Comparison of ENCODE assay signal across 30 mouse cellular contexts in genomic region chr12:104004689-104005088, GRCm38 (mm10). TPM values are rescaled to one million over a fixed set of nuclear protein-coding genes. Genes with fewer than 3 reads are reported as not detected.
DNase-seq lines count a peak whose midpoint lies in the region; ATAC-seq and TF ChIP-seq lines count a peak whose summit lies in the region.
"Had no signal": no experiment of that assay in that cellular context is flagged by ENCODE, and none has a peak within 500 bp of the region (broad histone marks: within the 10 kb centered on the region; RNA-seq: fewer than 3 reads in every experiment).

No protein-coding gene starts in this region.

- intact Hi-C loops in heart, adult 2 months (cut with DNase I) = no loop called here

- peaks cover 7% of the 10 kb centered on the region for H3K4me1 ChIP-seq in heart, adult 2 months (ENCODE audit: control insufficient read depth, insufficient read depth, low read length)
- no peaks in the 10 kb centered on the region for H3K4me1 ChIP-seq in heart, embryonic 10.5 days
- peaks cover 11% of the 10 kb centered on the region for H3K4me1 ChIP-seq in liver, postnatal 0 days (ENCODE audit: insufficient read depth)
- H3K4me1 ChIP-seq in liver, embryonic 11.5 days (replicated peaks; ENCODE audit: control insufficient read depth, insufficient read depth, low read length) = no peaks in the 10 kb centered on the region
- H3K4me1 ChIP-seq in neural tube, embryonic 15.5 days = no peaks in the 10 kb centered on the region
- H3K4me1 ChIP-seq: forebrain, embryonic 10.5 days; hindbrain, embryonic 15.5 days had no signal

- H3K9me3 ChIP-seq in heart, embryonic 10.5 days = no peaks in the 10 kb centered on the region; the same call in 1 of the 2 replicates
- 0 out of 2 replicates have a peak, but pooled peaks cover 4% of the 10 kb centered on the region for H3K9me3 ChIP-seq in liver, postnatal 0 days (ENCODE audit: low read length)
- peaks cover 3% of the 10 kb centered on the region; the same call in 1 of the 2 replicates for H3K9me3 ChIP-seq in liver, embryonic 11.5 days (ENCODE audit: control insufficient read depth, low read length)
- no peaks in the 10 kb centered on the region for H3K9me3 ChIP-seq in neural tube, embryonic 15.5 days (replicated peaks)
- H3K9me3 ChIP-seq: embryonic facial prominence, embryonic 15.5 days; hindbrain, embryonic 15.5 days had no signal

- TF ChIP-seq CTCF in heart, adult 2 months (IDR thresholded peaks at IDR 0.05) = 0 out of 2 replicates have a peak, but pooled peaks have one; percentile 14
- peak; percentile 32 for TF ChIP-seq CTCF in liver, postnatal 0 days (IDR thresholded peaks at IDR 0.05; ENCODE audit: low read depth)

- WGBS in heart, adult 2 months = 74% methylated on average over 5 of the region's 5 CpGs
- WGBS in heart, embryonic 10.5 days = 76% methylated on average over 5 of the region's 5 CpGs
- WGBS in liver, postnatal 0 days (ENCODE audit: insufficient replicate concordance) = 68% methylated on average over 5 of the region's 5 CpGs
- WGBS in liver, embryonic 11.5 days = 75% methylated on average over 5 of the region's 5 CpGs
- 83% methylated on average over 5 of the region's 5 CpGs for WGBS in neural tube, embryonic 15.5 days

- ATAC-seq in liver, postnatal 0 days = no peak
- ATAC-seq in liver, embryonic 11.5 days (replicated peaks; ENCODE audit: low FRiP score) = no peak
- no peak for ATAC-seq in neural tube, embryonic 15.5 days (ENCODE audit: low FRiP score)
- ATAC-seq: CD4-positive, CD25-positive, alpha-beta regulatory T cell, adult 4 months; forebrain, embryonic 14.5 days; Patski had no signal

- H3K9ac ChIP-seq in heart, adult 2 months (ENCODE audit: low read depth, low read length) = no peak overlapping the region
- H3K9ac ChIP-seq in liver, postnatal 0 days (replicated peaks) = no peak overlapping the region
- no peak overlapping the region for H3K9ac ChIP-seq in liver, embryonic 11.5 days (ENCODE audit: low read depth, low read length)
- H3K9ac ChIP-seq in neural tube, embryonic 15.5 days (replicated peaks) = no peak overlapping the region
- H3K9ac ChIP-seq: embryonic facial prominence, embryonic 15.5 days; heart, embryonic 12.5 days; hindbrain, embryonic 15.5 days had no signal

- H3K4me2 ChIP-seq in liver, postnatal 0 days (ENCODE audit: low read depth, low read length) = no peak overlapping the region
- H3K4me2 ChIP-seq in liver, embryonic 11.5 days = no peak overlapping the region
- no peak overlapping the region for H3K4me2 ChIP-seq in neural tube, embryonic 15.5 days
- H3K4me2 ChIP-seq: embryonic facial prominence, embryonic 15.5 days; heart, embryonic 12.5 days; hindbrain, embryonic 15.5 days had no signal

- no peak for DNase-seq in heart, adult 2 months
- no peak for DNase-seq in heart, embryonic 10.5 days (ENCODE audit: low spot score)
- no peak for DNase-seq in liver, postnatal 0 days
- no peak for DNase-seq in liver, embryonic 11.5 days (ENCODE audit: low spot score)
- DNase-seq in R1 (ENCODE audit: low read depth, low spot score) = peak; percentile 12
- DNase-seq in right cerebral cortex, postnatal 36 days (ENCODE audit: low spot score in 2 of 2) = no peak
- DNase-seq: adrenal gland, adult 8-10 months; adrenal gland, postnatal 36 days; B cell, adult 2 months; cerebellum, adult 11 months; cerebellum, adult 8-10 months; cerebellum, postnatal 14 days; embryo, embryonic 11 days; gastrocnemius, postnatal 10 days; heart, adult 18-20 months; heart, postnatal 36 days had no signal

- peaks cover 4% of the 10 kb centered on the region for H3K36me3 ChIP-seq in heart, adult 2 months (ENCODE audit: control insufficient read depth, insufficient read depth, low read length)
- H3K36me3 ChIP-seq in heart, embryonic 10.5 days = no peaks in the 10 kb centered on the region
- no peaks in the 10 kb centered on the region for H3K36me3 ChIP-seq in liver, postnatal 0 days (replicated peaks; ENCODE audit: insufficient read depth, low read length)
- H3K36me3 ChIP-seq in liver, embryonic 11.5 days (ENCODE audit: control insufficient read depth, insufficient read depth, low read length) = no peaks in the 10 kb centered on the region
- H3K36me3 ChIP-seq in neural tube, embryonic 15.5 days = no peaks in the 10 kb centered on the region
- H3K36me3 ChIP-seq: embryonic facial prominence, embryonic 15.5 days; forebrain, embryonic 10.5 days; heart, embryonic 12.5 days; hindbrain, embryonic 15.5 days had no signal

- TF ChIP-seq POLR2A in heart, adult 2 months (IDR thresholded peaks at IDR 0.05; ENCODE audit: insufficient read depth, low read depth, low read length) = no peak

- H3K27me3 ChIP-seq in heart, adult 2 months (ENCODE audit: control insufficient read depth, insufficient read depth, low read length) = no peaks in the 10 kb centered on the region
- no peaks in the 10 kb centered on the region; the same call in 1 of the 2 replicates for H3K27me3 ChIP-seq in heart, embryonic 10.5 days (ENCODE audit: insufficient read depth, poor library complexity, severe bottlenecking)
- H3K27me3 ChIP-seq in liver, postnatal 0 days (ENCODE audit: insufficient read depth, low read length) = no peaks in the 10 kb centered on the region
- no peaks in the 10 kb centered on the region for H3K27me3 ChIP-seq in liver, embryonic 11.5 days (replicated peaks; ENCODE audit: control insufficient read depth, insufficient read depth, low read length)
- H3K27me3 ChIP-seq in neural tube, embryonic 15.5 days (replicated peaks) = no peaks in the 10 kb centered on the region
- H3K27me3 ChIP-seq: embryonic facial prominence, embryonic 15.5 days; hindbrain, embryonic 15.5 days; Patski had no signal

- H3K79me2 ChIP-seq in heart, adult 2 months (replicated peaks; ENCODE audit: control insufficient read depth, insufficient read depth, low read length) = no peaks in the 10 kb centered on the region

- H3K27ac ChIP-seq in heart, adult 2 months = no peak overlapping the region
- no peak overlapping the region for H3K27ac ChIP-seq in heart, embryonic 10.5 days
- no peak overlapping the region for H3K27ac ChIP-seq in liver, postnatal 0 days (ENCODE audit: low read depth)
- no peak overlapping the region for H3K27ac ChIP-seq in liver, embryonic 11.5 days (ENCODE audit: low read depth, low read length)
- no peak overlapping the region for H3K27ac ChIP-seq in neural tube, embryonic 15.5 days (replicated peaks)
- H3K27ac ChIP-seq: embryonic facial prominence, embryonic 15.5 days; forebrain, embryonic 10.5 days; hindbrain, embryonic 15.5 days had no signal

- no peak overlapping the region for H3K4me3 ChIP-seq in heart, adult 2 months
- H3K4me3 ChIP-seq in heart, embryonic 10.5 days = no peak overlapping the region
- no peak overlapping the region for H3K4me3 ChIP-seq in liver, postnatal 0 days (ENCODE audit: low read depth, low read length)
- H3K4me3 ChIP-seq in liver, embryonic 11.5 days (ENCODE audit: low read depth, low read length) = no peak overlapping the region
- no peak overlapping the region for H3K4me3 ChIP-seq in neural tube, embryonic 15.5 days (replicated peaks)
- H3K4me3 ChIP-seq: embryonic facial prominence, embryonic 15.5 days; erythroblast, embryonic 14.5 days; forebrain, embryonic 10.5 days; heart, embryonic 12.5 days; hindbrain, embryonic 15.5 days had no signal

- no peak for TF ChIP-seq EP300 in heart, adult 2 months (IDR thresholded peaks at IDR 0.05; ENCODE audit: insufficient read depth, low read depth, low read length)
- TF ChIP-seq EP300 in liver, postnatal 0 days (IDR thresholded peaks at IDR 0.05; ENCODE audit: low read depth) = no peak

RNA-seq across cellular contexts. Expression of gene Serpina9, which starts 8.9 kb away (rescaled TPM):
- total RNA-seq in heart, adult 2 months (2021) = not detected
- polyA plus RNA-seq in heart, adult 2 months (2012; rRNA removed) = 0.62 TPM in 1 of 2 replicates, not detected in the other
- polyA plus RNA-seq in heart, embryonic 10.5 days (2016; fragmentation: Nextera tagmentation; extraction: Ambion mirVana) = 0.18 TPM in 1 of 2 replicates, not detected in the other
- polyA plus RNA-seq in liver, postnatal 0 days (2015; fragmentation: Nextera tagmentation; extraction: Ambion mirVana) = 0.05 and 0.06 TPM in 2 replicates
- polyA plus RNA-seq in liver, embryonic 11.5 days (2014; fragmentation: Nextera tagmentation; extraction: Ambion mirVana) = not detected in 2 replicates
- polyA plus RNA-seq in neural tube, embryonic 15.5 days (2015; fragmentation: Nextera tagmentation; extraction: Ambion mirVana) = 0.73 TPM in 1 of 2 replicates, not detected in the other
- total RNA-seq: adrenal gland, adult 8-10 months; adrenal gland, postnatal 36 days; common myeloid progenitor, adult 5-6 weeks; gastrocnemius, postnatal 10 days; gastrocnemius, postnatal 4 days; heart, postnatal 36 days had no signal
- polyA plus RNA-seq: embryonic facial prominence, embryonic 11.5 days; erythroblast, embryonic 14.5 days; forebrain, embryonic 10.5 days; forebrain, embryonic 14.5 days; hindbrain, embryonic 11.5 days had no signal

RNA-seq across cellular contexts. Expression of gene Serpina11, which starts 14.9 kb away (rescaled TPM):
- total RNA-seq in heart, adult 2 months (2021) = not detected
- polyA plus RNA-seq in heart, adult 2 months (2012; rRNA removed) = not detected in 2 replicates
- polyA plus RNA-seq in heart, embryonic 10.5 days (2016; fragmentation: Nextera tagmentation; extraction: Ambion mirVana) = 0.72 TPM in 1 of 2 replicates, not detected in the other
- 224 and 244 TPM in 2 replicates for polyA plus RNA-seq in liver, postnatal 0 days (2015; fragmentation: Nextera tagmentation; extraction: Ambion mirVana)
- polyA plus RNA-seq in liver, embryonic 11.5 days (2014; fragmentation: Nextera tagmentation; extraction: Ambion mirVana) = 2.7 and 3.0 TPM in 2 replicates
- not detected in 2 replicates for polyA plus RNA-seq in neural tube, embryonic 15.5 days (2015; fragmentation: Nextera tagmentation; extraction: Ambion mirVana)
- total RNA-seq: adrenal gland, adult 8-10 months; adrenal gland, postnatal 36 days; common myeloid progenitor, adult 5-6 weeks; gastrocnemius, postnatal 10 days; heart, adult 18-20 months; heart, postnatal 36 days had no signal
- polyA plus RNA-seq: CD4-positive, CD25-positive, alpha-beta regulatory T cell, adult 4 months; embryonic facial prominence, embryonic 11.5 days; embryonic facial prominence, embryonic 15.5 days; erythroblast, embryonic 14.5 days; forebrain, embryonic 10.5 days; forebrain, embryonic 14.5 days; heart, embryonic 12.5 days; heart, embryonic 16.5 days; hindbrain, embryonic 11.5 days; hindbrain, embryonic 15.5 days; Patski had no signal

RNA-seq across cellular contexts. Expression of gene Serpina12, which starts 39.6 kb away (rescaled TPM):
- not detected for total RNA-seq in heart, adult 2 months (2021)
- not detected in 2 replicates for polyA plus RNA-seq in heart, adult 2 months (2012; rRNA removed)
- not detected in 2 replicates for polyA plus RNA-seq in heart, embryonic 10.5 days (2016; fragmentation: Nextera tagmentation; extraction: Ambion mirVana)
- polyA plus RNA-seq in liver, postnatal 0 days (2015; fragmentation: Nextera tagmentation; extraction: Ambion mirVana) = 0.13 TPM in 2 replicates
- not detected in 2 replicates for polyA plus RNA-seq in liver, embryonic 11.5 days (2014; fragmentation: Nextera tagmentation; extraction: Ambion mirVana)
- polyA plus RNA-seq in neural tube, embryonic 15.5 days (2015; fragmentation: Nextera tagmentation; extraction: Ambion mirVana) = not detected in 2 replicates
- total RNA-seq: gastrocnemius, postnatal 10 days; gastrocnemius, postnatal 4 days; heart, postnatal 36 days had no signal
- polyA plus RNA-seq: embryonic facial prominence, embryonic 11.5 days; erythroblast, embryonic 14.5 days; forebrain, embryonic 10.5 days; forebrain, embryonic 14.5 days; heart, embryonic 12.5 days; heart, embryonic 16.5 days; hindbrain, embryonic 11.5 days; hindbrain, embryonic 15.5 days; Patski had no signal

RNA-seq across cellular contexts. Expression of gene Serpina1e, which starts 45.9 kb away (rescaled TPM):
- under 1 TPM in 1 of 2 experiments, not detected in 1; 0.27 TPM for total RNA-seq in heart, adult 2 months (2021)
- 0.23 and 0.35 TPM in 2 replicates for polyA plus RNA-seq in heart, adult 2 months (2012; rRNA removed)
- 0.25 and 6.2 TPM in 2 replicates for polyA plus RNA-seq in heart, embryonic 10.5 days (2016; fragmentation: Nextera tagmentation; extraction: Ambion mirVana)
- polyA plus RNA-seq in liver, postnatal 0 days (2015; fragmentation: Nextera tagmentation; extraction: Ambion mirVana) = 4,259 and 4,481 TPM in 2 replicates
- polyA plus RNA-seq in liver, embryonic 11.5 days (2014; fragmentation: Nextera tagmentation; extraction: Ambion mirVana) = 36.4 and 37.7 TPM in 2 replicates
- polyA plus RNA-seq in neural tube, embryonic 15.5 days (2015; fragmentation: Nextera tagmentation; extraction: Ambion mirVana) = 0.24 and 0.32 TPM in 2 replicates
- total RNA-seq: common myeloid progenitor, adult 5-6 weeks had no signal
- polyA plus RNA-seq: CD4-positive, CD25-positive, alpha-beta regulatory T cell, adult 4 months; embryonic facial prominence, embryonic 11.5 days; erythroblast, embryonic 14.5 days; forebrain, embryonic 10.5 days; forebrain, embryonic 14.5 days; hindbrain, embryonic 11.5 days had no signal

Comparison
In these comparisons a context has a peak if more than half of its experiments do, and no peak if none do; other contexts are left out.
1. RNA of gene Serpina11, which starts 14.9 kb away (polyA plus RNA-seq): 224 to 244 TPM in liver, postnatal 0 days; 2.7 to 3.0 TPM in liver, embryonic 11.5 days, 0.72 TPM in heart, embryonic 10.5 days, not detected in heart, adult 2 months and not detected in neural tube, embryonic 15.5 days; every median in the first group is over 10 times any median in the second.